Mouse (Mus musculus) C2C12 (cell line): Measurements from ENCODE around the gene Anapc1.

Experiments
- CEBPB ChIP-seq: IDR thresholded peaks from one replicate; pipeline ENCODE4 v1.6.1; 2011; ENCODE audit warnings: low read depth, mild to moderate bottlenecking, control low read depth, moderate library complexity
- CTCF ChIP-seq: IDR thresholded peaks from one replicate; pipeline ENCODE4 v1.5.1; 2011; ENCODE audit not compliant: control insufficient read depth, insufficient read depth, insufficient read length
- FOSL1 ChIP-seq: IDR thresholded peaks from one replicate; pipeline ENCODE4 v1.8.0; 2011; ENCODE audit warnings: mild to moderate bottlenecking, low read length; ENCODE audit not compliant: poor library complexity, insufficient read depth, severe bottlenecking
- MAX ChIP-seq: IDR thresholded peaks from one replicate; pipeline ENCODE4 v1.6.1; 2011; ENCODE audit warnings: mild to moderate bottlenecking, control low read depth
- MYOD1 ChIP-seq: IDR thresholded peaks from one replicate; pipeline ENCODE4 v1.6.1; 2011; ENCODE audit warnings: low read depth; ENCODE audit not compliant: control insufficient read depth, insufficient read length
- USF1 ChIP-seq: IDR thresholded peaks from one replicate; pipeline ENCODE4 v1.6.1; 2011; ENCODE audit warnings: low read depth, mild to moderate bottlenecking, control low read depth, moderate library complexity

GRCm38 (mm10) chr2:128709264-128709663 lies 22.1 kb upstream of the Anapc1 start:
- TF ChIP-seq MYOD1 (no peak), CTCF (no peak), USF1 (no peak), CEBPB (no peak), MAX (no peak), FOSL1 (no peak)
